Mouse (Mus musculus) MEL (cell line): ENCODE measurements at regions not wholly inside any gene's neighbourhood (a gene's known extent, or its start where the extent isn't known, plus 50 kb on each side); places are given as distances from the start of the nearest gene placed in this dataset.

ENCODE experiments used
- CTCF ChIP-seq, 3 experiments: IDR thresholded peaks in 2 of 3; conservative IDR thresholded peaks in 1 of 3; 2 replicates each; pipeline ENCODE4 v1.5.1; 2011 to 2012; ENCODE audit warnings: low read length in 3 of 3, low read depth in 2 of 3, mild to moderate bottlenecking in 2 of 3, improper control_type of control experiment in 1 of 3, inconsistent platforms in 1 of 3, mixed read lengths in 1 of 3, moderate library complexity in 1 of 3; ENCODE audit not compliant: control insufficient read depth in 1 of 3, insufficient read depth in 1 of 3, poor library complexity in 1 of 3, severe bottlenecking in 1 of 3
- MEF2A ChIP-seq: IDR thresholded peaks from 2 replicates; pipeline ENCODE4 v1.6.1; 2014; ENCODE audit warnings: low read depth, mild to moderate bottlenecking, inconsistent platforms, low read length, improper control_type of control experiment; ENCODE audit not compliant: poor library complexity, insufficient replicate concordance, severe bottlenecking; ENCODE audit errors: extremely low read depth
- MXI1 ChIP-seq: IDR thresholded peaks from 2 replicates; pipeline ENCODE4 v1.6.1; 2011; ENCODE audit warnings: mild to moderate bottlenecking, low read depth, low read length, improper control_type of control experiment
- NRF1 ChIP-seq: IDR thresholded peaks from 2 replicates; pipeline ENCODE4 v1.6.1; 2014; ENCODE audit warnings: low read depth, mild to moderate bottlenecking, inconsistent platforms, low read length, improper control_type of control experiment, moderate library complexity; ENCODE audit not compliant: poor library complexity, insufficient read depth, severe bottlenecking
- POLR2A ChIP-seq, 2 experiments: IDR thresholded peaks; 2 replicates each; pipeline ENCODE4 v1.6.1; 2011 to 2012; ENCODE audit warnings: low read length in 2 of 2, mild to moderate bottlenecking in 2 of 2, control low read depth in 1 of 2, improper control_type of control experiment in 1 of 2, low read depth in 1 of 2, moderate library complexity in 1 of 2; ENCODE audit not compliant: control insufficient read depth in 1 of 2, insufficient read depth in 1 of 2, poor library complexity in 1 of 2
- POLR2AphosphoS2 ChIP-seq: IDR thresholded peaks from 2 replicates; pipeline ENCODE4 v1.6.1; 2011; ENCODE audit warnings: low read length, improper control_type of control experiment
- ZKSCAN1 ChIP-seq: IDR thresholded peaks from 2 replicates; pipeline ENCODE4 v1.6.1; 2012; ENCODE audit warnings: low read depth, mild to moderate bottlenecking, inconsistent platforms, low read length, improper control_type of control experiment, moderate library complexity
- ZNF384 ChIP-seq: IDR thresholded peaks from 2 replicates; pipeline ENCODE4 v1.6.1; 2012; ENCODE audit warnings: low read depth, mild to moderate bottlenecking, inconsistent platforms, low read length, improper control_type of control experiment

GRCm38 (mm10) chr2:51066423-51066831, 82.5 kb downstream of the Rnd3 start:
- TF ChIP-seq ZKSCAN1 (no peak), POLR2A (IDR thresholded peaks at IDR 0.05; ENCODE audit: control insufficient read depth in 1 of 2, insufficient read depth in 1 of 2, low read depth in 1 of 2, low read length in 2 of 2, poor library complexity in 1 of 2) (no peak), POLR2AphosphoS2 (no peak), MEF2A (no peak), ZNF384 (no peak), CTCF (IDR thresholded peaks at IDR 0.05 in 2 of 3, conservative IDR thresholded peaks at IDR 0.05 in 1 of 3; ENCODE audit: control insufficient read depth in 1 of 3, insufficient read depth in 1 of 3, low read depth in 2 of 3, low read length in 3 of 3, poor library complexity in 1 of 3, severe bottlenecking in 1 of 3) (no peak), MXI1 (no peak), NRF1 (no peak)
